Mouse (Mus musculus): ENCODE results near the gene Snph.

Snph gene

DNA sequence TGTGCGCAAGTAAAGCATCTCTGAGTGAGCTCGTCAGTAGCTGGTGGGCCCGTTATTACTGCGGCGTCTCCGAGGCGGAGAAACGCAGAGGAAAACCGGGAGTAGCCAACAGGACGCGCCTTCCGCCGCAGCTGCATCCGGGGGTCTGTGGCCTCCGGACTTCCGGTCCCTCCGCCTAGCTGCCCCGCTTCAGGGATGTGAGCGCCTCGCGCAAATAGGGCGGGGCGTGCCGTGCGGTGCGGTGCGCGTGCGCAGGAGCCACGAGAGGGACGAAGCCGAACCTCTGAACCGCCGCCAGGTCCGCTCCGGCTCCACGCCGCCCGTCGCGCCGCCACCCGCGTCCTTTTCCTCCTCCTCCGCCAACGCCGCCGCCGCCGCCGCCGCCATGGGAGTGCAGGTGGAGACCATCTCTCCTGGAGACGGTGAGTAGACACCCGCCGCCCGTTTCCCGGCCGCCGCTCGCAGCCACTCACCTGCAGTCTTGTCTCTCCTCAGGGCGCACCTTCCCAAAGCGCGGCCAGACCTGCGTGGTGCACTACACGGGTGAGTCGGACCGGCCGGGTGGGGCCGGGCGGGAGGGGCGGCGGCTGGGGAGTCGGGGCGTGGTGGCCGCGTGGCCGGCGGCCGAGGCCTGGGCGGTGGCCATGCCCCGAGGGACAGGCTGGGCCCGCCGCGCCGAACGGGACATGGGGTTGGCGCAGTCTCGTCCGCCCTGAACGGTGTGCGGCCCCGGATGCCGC lies 89.9 kb downstream of the Snph start, which contains the start of gene Fkbp1a:
TSS of gene Fkbp1a (plus strand) at position 161 of the 740 bp plus-strand sequence.
- DNase-seq (ENCODE audit: low spot score in 2 of 2): peak; percentile 97 to 98
